Mouse (Mus musculus) lung, postnatal 10 days (tissue): Measurements from ENCODE around the gene Osbpl7.

Experiments
- DNase-seq: peaks from one replicate; pipeline ENCODE4 v3.0.0; 2021

Gene Osbpl7

DNA sequence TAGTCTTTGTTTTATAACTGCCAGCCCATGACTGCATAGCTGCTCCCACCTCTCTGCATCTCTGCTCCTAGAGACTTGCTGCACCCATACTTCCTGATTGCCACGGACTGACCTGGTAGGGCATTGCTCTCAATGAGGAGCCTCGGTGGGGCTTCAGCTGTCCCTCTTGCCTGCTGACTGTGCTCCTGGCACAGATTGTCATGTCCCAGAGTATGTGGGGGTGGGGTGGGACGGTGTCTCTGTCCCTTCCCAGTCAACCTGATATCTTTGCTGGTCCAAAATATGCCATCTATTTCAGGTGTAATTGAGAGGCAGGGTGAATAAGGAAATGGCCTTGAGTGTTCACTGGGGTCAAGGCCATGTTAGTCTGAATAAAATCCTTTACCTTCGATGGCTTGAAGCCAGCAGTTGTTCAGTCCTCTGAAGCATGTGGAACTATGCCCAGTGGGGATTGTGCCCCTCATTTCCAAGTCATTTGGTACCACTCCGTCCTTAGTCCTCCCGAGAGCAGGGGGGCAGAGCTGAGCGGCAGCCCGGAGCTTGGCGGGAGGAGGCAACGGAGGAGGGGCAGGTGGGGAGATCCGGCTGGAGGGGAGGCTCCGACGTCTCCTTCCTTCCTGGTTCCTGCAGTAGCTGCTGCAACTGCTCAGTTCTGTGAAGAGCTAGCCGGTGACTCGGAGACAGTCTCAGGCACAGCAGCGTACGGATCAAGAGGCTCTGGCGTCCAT lies at the start of gene Osbpl7:
TSS of gene Osbpl7 (plus strand) at position 413 of the 728 bp plus-strand sequence.
- DNase-seq: peak; percentile 90

DNA sequence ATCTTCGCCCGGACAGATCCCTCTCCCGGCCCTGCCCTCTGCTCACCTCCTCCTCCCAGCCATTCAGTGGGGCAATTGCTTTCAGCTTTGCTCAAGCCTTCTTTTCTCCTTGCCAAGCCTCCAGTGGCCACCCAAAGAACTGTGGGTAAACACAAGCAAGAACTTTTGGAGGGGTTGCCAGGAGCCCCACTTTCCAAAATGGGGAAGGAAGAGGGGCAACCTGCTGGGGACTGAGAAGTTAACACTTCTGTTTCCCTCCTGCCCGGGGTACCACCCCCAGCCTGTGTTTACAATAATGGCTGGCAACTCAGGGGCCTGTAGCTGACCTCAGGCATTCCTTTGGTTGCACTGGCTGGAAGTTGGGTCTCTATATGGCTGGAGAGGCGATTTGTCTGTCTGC lies 47.3 kb upstream of the Osbpl7 start:
- no peak for DNase-seq

DNA sequence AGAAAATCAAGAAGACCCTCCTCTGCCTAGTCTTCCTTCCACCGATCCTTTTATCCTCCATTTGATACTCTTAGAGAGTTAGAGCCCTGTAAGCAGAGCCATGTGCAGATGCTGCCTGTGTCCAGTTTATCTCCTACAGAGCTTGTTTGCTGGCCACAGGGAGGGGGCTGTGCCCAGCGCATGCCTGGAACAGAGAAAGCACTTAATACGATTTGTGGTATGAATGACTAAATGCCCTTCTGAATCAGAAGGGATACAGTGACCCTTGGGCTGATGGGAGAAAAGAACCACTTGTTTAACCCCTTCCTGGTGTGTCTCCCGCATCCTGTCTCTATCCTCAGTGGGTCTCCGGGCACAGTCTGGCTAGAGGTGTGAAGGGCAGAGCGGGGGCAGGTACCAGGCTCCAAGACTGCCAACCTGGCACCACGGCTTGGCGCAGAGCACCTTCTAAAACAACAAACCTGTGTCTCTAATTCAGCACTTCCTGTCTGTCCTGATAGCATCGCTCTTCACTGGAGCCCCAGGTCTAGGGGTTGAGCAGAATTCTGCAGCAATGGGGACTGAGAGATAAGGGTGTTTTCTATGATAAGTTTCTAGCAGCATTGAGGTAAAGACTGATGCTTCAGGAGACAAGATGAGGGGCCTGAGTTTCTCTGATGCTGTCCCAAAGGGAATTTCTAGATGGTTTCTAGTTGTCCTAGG lies 43.2 kb upstream of the Osbpl7 start:
- no peak for DNase-seq

DNA sequence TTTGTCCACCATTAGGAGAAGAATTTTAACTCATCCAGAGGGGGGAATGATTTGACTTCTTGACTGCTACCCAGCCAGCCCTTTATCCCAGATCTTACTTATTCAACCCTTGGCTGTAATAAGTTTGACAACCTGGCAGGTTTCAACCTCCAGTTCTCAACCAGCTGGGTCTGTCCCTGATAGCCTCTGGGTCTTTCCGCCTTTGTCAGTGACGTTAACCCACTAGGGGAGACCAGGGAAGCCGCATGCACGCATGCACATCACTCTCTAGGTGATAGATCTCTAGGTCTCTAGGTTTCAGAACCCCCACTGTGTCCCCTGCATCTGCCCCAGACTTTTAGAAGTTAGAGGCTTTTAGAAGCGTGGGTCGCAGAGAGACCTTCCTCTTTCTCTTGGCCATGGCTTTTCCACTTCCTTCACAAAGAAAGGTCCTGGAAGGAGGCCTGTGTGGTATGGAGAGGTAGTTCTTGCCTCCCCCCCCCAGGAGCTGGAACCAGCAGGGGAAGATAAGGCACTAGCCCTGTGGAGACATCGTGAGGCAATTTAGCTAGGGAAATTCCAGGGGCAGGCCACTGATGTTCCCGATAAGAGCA lies 41.1 kb upstream of the Osbpl7 start:
- DNase-seq: no peak

DNA sequence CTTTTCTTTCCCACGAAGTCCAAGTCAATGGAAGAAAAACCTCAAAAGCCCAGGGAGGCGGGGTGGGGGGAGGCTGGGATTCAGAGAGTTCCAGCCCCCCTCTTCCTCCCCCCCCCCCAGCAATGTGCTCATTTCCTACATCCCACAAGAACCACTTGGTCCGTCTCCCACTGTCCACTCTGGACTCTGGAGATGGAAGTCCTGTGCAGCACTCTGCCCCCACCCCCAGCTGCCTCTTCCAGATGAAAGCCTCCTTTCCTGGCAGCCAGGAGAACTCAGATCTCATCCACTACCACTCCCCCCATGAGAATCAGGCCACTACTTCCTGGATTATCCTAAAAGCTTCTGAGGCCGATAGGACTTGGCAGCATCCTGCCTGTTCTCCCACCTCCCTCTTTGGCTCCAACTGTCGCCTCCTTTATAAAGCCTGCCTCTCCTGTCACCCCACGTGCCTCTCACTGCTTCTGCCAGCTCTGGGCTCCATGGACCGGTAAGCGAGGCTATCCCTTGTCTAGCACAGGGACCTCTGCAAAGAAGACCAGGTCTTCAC lies 37.2 kb upstream of the Osbpl7 start, which contains the start of gene Sp6:
TSS of gene Sp6 (plus strand) at position 274 of the 550 bp plus-strand sequence.
- DNase-seq: peak; percentile 69

DNA sequence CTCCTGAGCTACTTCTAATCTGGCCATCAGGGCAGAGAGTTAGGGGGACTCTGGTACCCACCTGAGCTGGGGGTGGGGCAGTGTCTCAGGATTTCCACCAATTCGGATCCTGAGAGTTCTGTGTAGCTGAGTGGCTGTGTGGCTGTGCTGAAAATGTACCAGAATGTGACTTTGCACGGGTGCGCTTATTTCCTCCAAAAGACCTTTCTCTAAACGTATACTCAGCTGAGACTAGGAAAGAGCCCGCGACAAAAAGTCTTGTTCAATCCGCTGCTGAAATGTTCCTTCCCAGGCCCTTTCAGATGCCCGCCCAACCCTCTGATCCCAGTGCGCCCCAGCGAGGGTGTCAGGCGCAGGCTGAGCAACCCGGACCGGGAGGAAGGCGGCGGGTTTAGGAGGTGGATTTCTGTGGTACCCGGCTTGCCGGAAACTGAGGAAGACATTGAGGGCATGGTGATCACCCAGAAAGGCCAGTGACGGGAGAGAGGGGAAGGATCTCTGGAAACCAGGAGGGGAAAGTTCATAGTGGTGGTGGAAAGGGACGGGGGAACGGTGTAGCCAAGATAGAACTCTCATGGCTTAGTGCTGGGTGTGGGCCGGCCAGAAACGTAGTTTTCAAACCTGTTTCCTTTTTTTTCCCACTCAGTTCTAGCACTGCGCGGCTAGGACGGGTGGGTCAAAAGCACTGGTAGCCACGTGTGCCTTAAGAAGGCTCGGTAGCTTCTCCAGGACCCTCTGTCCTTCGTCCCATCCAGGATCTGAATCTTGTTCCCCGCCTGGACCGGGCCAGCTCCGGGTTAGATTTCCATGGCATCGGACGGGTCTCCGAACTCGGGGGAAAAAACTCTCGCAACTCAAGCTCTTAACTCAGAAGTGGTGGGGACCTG lies 32.5 kb upstream of the Osbpl7 start:
- DNase-seq: peak; percentile 45

DNA sequence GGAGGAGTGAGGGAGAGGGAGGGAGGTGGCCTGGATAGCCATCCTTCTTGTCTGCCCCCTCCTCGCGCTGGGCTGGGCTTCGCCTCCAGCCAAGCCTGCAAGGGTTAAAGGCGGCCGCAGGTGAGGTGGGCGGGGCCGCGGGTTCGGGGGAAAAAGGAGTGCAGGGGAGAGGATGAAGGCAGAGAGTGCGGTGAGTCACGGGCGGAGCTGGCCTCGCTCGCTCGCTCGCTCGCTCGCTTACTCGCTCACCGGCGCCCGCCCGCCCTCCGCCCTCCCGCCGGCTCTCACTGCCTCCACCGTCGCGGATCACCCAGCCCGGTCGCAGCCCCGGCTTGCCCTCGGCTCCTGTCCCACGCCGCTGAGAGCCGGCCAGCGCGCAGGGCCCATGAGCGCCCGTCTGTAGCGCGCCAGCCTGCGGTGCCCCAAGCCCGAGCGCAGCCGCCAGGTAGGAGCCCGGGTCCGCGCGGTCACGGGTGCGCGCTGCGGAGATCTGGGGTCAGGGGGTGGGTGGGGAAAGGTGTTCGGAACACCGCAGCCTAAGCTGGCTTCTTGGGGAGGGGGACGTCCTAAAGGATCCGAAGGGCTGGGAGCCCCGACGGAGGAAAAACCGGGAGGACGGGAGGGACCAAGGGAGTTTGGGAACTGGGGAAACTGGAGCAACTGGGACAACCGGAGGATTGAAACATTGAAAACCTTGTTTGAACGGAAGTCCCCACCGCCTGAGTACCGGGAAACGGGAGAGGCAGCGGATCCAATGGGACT lies 31.7 kb upstream of the Osbpl7 start:
- peak; percentile 38 for DNase-seq

DNA sequence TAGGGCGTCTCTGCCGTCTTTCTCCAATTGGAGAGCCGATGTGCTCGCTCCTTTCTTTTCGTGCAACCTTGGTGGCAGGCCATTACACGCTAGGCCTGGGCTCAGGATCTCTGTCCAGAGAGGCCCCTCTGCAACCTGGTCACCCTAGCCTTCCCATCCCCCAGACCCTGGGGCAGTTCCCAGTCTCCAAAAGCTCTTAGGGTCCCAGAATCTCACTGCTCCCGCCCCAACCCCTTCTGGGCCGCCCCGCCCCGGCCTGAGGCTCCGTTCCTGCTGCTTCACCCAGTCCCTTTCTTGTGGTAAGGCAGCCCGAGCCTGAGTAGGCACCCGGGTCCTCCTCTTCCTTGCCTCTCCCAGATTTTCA lies 31.1 kb upstream of the Osbpl7 start:
- DNase-seq: no peak

DNA sequence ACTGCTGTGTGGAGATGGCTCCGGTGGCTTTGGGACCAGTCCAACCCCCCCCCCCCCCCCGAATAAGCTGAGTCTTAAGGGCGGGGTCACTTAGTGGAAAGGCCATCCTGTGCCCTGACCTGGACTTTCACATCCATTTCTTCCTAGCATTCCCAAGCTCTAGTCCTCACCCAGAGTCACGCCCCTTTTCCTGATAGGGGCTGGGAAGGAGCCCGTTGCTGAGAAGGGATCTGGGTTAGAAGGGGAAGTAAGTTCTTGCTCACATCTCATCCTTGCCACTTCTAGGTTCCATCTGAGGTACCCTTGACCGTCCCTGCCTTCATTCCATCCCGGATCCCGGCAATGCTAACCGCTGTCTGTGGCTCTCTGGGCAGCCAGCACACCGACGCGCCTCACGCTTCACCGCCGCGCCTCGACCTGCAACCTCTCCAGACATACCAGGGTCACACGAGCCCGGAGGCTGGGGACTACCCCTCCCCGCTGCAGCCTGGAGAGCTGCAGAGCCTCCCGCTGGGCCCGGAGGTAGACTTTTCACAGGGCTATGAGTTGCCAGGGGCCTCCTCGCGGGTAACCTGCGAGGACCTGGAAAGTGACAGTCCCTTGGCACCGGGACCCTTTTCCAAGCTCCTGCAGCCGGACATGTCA lies 29.2 kb upstream of the Osbpl7 start:
- DNase-seq: peak; percentile 41

DNA sequence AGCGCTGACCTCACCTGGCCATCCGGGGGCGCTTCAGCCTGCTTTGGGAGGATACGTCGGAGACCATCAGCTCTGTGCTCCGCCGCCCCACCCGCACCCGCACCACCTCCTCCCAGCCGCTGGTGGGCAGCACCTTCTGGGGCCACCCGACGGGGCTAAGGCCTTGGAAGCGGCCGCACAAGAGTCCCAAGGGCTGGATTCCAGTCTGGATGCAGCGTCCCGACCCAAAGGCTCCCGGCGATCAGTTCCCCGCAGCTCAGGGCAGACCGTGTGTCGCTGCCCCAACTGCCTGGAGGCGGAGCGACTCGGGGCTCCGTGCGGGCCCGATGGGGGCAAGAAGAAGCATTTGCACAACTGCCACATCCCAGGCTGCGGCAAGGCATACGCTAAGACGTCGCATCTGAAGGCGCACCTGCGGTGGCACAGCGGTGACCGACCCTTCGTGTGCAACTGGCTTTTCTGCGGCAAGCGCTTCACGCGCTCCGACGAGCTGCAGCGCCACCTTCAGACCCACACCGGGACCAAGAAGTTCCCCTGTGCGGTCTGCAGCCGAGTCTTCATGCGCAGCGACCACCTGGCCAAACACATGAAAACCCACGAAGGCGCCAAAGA lies 28.4 kb upstream of the Osbpl7 start:
- DNase-seq: peak; percentile 91

DNA sequence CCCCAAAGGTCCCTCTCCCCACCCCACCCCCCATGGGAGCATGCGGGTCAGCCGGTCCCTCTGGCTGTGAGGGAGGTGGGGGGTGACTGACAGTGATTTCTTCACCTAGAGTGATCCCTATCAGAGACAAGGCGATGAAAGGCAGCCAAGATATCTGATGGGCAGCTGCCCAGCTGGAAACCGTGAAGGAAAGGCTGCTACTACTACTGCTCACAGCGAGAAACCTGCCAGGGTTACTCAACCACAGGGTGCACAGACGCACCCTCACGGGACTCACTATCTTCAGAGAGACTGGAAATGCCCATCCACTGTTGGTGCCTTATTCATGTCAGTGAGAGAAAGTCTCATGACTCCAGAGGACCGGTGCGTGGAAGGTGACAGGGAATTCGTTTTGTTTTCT lies 25.5 kb upstream of the Osbpl7 start:
- DNase-seq: no peak

DNA sequence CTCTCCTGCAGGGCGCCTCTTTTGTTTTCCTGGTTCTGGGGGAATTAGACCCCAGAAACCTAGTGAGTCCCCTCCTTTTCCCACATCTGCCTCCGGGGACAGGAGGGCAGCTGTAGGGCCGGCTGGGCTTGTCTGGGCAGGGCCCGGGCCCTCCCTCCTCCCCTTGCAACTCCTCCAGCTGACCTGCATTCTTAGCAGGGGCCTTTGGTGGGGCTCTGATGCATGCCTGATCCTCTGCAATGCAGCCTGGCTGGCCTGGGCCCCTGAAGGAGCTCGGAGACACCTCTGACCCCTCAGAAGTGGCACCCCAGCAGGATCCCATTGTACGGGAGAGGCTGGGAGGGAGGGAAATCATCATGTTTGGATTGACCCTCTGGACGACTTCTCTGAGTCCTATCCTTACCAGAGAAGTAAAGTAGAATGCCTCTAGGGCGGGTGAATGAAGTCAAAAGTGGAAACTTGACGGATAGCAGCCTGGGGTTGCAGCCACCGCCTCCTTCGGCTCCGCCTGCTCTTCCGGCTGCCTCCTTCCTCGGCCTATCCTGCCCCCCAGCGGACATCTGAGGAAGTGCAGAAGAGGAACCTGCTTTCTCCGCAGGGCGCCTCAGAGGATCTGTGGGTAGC lies 24.6 kb upstream of the Osbpl7 start:
- peak; percentile 95 for DNase-seq

DNA sequence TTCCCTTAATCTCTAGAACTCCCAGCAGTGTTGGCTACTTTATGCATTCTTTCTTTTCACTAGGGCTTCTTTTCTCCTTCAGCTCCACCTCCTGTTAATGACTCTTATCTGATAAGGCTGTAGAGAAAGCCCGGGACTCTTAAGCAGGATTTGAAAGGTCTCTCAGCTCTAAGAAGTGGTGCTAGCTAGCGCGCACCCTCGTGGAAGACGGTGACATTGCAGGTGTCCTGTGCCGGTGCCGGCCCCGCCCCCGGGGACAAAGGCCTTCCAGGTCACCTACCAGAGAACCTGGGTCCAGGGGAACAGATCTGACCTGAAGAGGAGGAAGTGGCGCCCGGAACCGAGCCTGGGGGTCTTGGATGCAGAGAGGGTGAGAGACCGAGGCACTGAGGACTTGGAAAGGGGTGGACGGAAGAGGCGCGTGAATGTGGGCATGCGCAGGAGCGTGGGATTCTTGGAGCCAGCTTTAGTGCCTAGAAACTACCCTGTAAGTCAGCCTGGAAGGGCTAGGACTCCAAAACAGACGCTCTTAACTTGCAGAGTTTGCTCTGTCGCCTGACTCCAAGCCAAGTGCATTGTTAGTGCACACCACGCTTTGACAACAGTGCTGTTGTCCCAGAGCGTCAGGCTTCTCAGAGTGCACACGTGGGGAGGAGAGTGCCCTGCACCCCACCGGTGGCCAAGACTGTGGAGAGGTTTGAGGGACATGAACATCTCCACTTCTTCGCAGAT lies 20.6 kb upstream of the Osbpl7 start, which contains the start of gene Scrn2:
TSS of gene Scrn2 (plus strand) at position 253 of the 732 bp plus-strand sequence.
- DNase-seq: peak; percentile 91

DNA sequence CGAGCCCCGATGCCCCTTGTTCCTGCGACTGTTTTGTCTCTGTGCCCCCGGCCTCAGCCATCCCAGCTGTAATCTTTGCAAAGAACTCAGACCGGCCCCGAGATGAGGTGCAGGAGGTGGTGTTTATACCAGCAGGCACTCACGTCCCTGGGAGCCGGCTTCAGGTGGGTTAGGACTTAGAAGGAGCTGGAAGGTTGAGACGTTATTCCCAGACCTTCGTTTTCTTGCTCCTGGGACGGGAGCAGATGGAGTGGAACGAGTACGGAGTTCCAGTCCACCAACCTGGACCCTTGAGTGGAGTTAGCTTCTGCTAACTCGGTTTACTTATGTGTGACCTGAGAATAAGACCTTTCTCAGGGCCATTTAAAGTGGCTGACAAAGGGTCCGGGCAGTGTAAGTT lies 20.0 kb upstream of the Osbpl7 start:
- DNase-seq: no peak

DNA sequence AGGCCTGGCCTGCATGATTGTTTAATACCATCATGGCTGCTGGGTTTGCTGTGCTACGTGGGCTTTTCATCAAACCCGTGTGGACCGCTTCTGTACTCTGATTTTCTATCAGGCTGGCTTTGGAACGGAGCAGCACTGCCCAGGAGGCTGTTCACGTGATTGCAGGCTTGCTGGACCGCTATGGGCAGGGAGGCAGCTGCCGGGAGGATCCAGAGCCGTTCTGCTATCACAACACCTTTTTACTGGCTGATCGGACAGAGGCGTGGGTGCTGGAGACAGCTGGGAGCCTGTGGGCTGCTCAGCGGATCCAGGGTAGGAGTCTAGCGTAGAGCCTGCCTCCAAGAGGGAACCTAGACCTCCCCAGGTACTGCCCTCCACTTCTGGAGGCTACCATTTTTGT lies 18.5 kb upstream of the Osbpl7 start:
- no peak for DNase-seq

DNA sequence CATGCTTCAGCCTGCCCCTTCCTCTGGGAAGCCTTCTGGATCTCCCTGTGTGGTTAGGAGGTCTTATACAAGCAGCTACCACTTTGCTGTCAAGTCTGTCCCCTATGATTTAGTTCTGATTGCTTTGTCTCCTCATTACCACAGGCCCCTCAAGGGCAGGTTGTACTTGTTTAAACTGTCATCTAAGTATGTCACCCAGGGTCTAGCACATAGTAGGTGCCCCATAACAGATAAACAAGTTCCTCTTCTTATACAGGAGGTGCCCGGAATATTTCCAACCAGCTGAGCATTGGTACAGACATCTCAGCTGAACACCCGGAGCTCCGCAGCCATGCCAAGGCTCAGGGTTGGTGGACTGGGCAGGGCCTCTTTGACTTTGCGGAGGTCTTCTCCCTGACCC lies 17.9 kb upstream of the Osbpl7 start:
- DNase-seq: no peak

DNA sequence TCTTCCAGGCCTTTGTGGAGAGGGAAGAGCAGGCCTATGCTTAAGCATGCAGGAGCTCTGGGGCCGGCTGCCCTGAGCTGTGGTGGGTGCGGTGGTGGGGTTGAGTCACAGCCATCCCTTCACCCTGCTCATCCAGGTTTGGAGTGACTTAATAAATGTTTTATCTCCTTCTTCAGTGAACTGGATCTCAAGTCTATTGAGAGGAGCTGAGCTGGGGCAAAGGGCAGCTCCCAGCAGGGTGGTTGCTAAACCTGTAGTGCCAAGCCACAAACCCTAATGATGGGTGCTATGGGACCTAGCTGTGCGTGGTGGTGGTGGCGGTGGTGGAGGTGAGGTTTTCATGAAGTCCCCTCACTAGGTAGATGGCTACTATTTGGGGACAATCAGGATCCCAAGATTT lies 16.6 kb upstream of the Osbpl7 start:
- no peak for DNase-seq

DNA sequence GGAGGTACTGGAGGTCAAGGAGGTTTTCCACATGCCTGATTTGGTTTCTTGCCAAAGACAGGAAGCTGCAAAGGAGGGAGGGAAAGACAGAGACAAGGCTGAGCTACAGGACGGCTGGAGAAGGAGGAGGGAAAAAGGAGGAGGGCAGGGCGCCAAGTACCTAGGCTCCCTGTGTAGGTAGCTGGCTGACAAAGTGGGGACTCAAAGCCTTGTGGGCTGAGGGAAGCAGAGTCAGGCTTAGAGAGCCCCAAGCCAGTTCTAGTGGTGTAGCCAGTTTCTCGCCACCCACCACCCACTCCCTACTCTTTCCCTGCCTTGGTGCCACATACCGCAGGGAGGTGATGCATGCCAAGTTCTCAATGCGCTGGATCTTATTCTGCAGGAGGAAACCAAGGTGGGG lies 14.3 kb upstream of the Osbpl7 start:
- no peak for DNase-seq

DNA sequence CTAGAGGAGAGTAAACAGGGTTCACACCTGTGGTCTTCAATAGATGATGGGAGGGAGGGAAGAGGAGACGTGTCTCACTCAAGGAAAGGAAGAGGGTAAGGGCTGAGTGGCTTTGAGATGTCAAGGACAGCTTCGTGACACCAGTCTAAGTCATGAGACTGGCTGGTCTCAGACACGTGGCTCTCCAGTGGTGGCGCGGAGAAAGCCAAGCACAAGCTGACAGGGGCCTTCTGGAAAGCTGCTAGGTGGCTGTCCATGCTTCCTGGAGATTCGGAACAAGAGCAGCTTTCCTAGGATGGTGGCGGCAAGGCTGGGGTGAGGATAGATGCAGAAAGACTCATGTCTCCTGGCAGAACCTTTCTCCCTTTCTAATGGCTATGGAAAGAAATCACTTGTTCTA lies 11.5 kb upstream of the Osbpl7 start:
- DNase-seq: no peak
